16 mouse cellular contexts compared by ENCODE assay signal in genomic region chr14:119813898-119814297, GRCm38 (mm10).
"Had no signal": no experiment of that assay in that cellular context is flagged by ENCODE, and none has a peak within 500 bp of the region (broad histone marks: within the 10 kb centered on the region; RNA-seq: fewer than 3 reads in every experiment).

No protein-coding gene starts in this region.

- H3K36me3 ChIP-seq: neural tube, embryonic 13.5 days; neural tube, embryonic 15.5 days; stomach, embryonic 15.5 days had no signal

- H3K27me3 ChIP-seq: neural tube, embryonic 13.5 days; neural tube, embryonic 15.5 days; stomach, embryonic 15.5 days had no signal

- H3K27ac ChIP-seq: neural tube, embryonic 13.5 days; neural tube, embryonic 15.5 days; stomach, embryonic 15.5 days; stomach, postnatal 0 days had no signal

- H3K4me3 ChIP-seq: neural tube, embryonic 13.5 days; neural tube, embryonic 15.5 days; stomach, embryonic 15.5 days had no signal

- H3K4me2 ChIP-seq: neural tube, embryonic 13.5 days; neural tube, embryonic 15.5 days; stomach, embryonic 15.5 days had no signal

- DNase-seq: retina, postnatal 1 day; right cerebral cortex, adult 18-20 months; right cerebral cortex, postnatal 14 days; right cerebral cortex, postnatal 25 days; right cerebral cortex, postnatal 4 days; spleen, adult 18-20 months; thymus, adult 18-20 months; thymus, adult 2 months; thymus, postnatal 14 days; thymus, postnatal 25 days; thymus, postnatal 36 days; thymus, postnatal 4 days had no signal

- H3K9me3 ChIP-seq: neural tube, embryonic 13.5 days; neural tube, embryonic 15.5 days; stomach, embryonic 15.5 days had no signal

- H3K9ac ChIP-seq: neural tube, embryonic 13.5 days; neural tube, embryonic 15.5 days; stomach, embryonic 15.5 days had no signal

- H3K4me1 ChIP-seq: neural tube, embryonic 13.5 days; neural tube, embryonic 15.5 days; stomach, embryonic 15.5 days had no signal
